Mouse (Mus musculus) neural tube, embryonic 15.5 days (tissue): ENCODE results near the gene Gm28051. TPM values are rescaled to one million over a fixed set of nuclear protein-coding genes. Genes with fewer than 3 reads are reported as not detected.
A peak's percentile ranks its signal among the peaks of the same experiment; 100 is the strongest.

Source experiments
- ATAC-seq: fragments of 200-750 bp; cut with Nextera tagmentation; 2 replicates; pipeline ENCODE4 v1.8.0; 2017; ENCODE audit warnings: mild to moderate bottlenecking, moderate TSS enrichment, moderate library complexity; ENCODE audit not compliant: low FRiP score
- H3K27ac ChIP-seq: fragments of 300-500 bp; sonication (generic); replicated peaks from 2 replicates; pipeline ENCODE4 v1.5.1; 2015; ENCODE audit warnings: mild to moderate bottlenecking, inconsistent platforms
- H3K27me3 ChIP-seq: fragments of 300-500 bp; sonication (generic); replicated peaks from 2 replicates; pipeline ENCODE4 v1.6.1; 2015; ENCODE audit warnings: inconsistent platforms
- H3K36me3 ChIP-seq: fragments of 300-500 bp; sonication (generic); 2 replicates; pipeline ENCODE4 v1.6.1; 2015; ENCODE audit warnings: inconsistent platforms
- H3K4me1 ChIP-seq: fragments of 300-500 bp; sonication (generic); 2 replicates; pipeline ENCODE4 v1.6.1; 2015; ENCODE audit warnings: inconsistent platforms
- H3K4me2 ChIP-seq: fragments of 300-500 bp; sonication (generic); 2 replicates; pipeline ENCODE4 v1.6.1; 2015; ENCODE audit warnings: inconsistent platforms, mild to moderate bottlenecking, moderate library complexity
- H3K4me3 ChIP-seq: fragments of 300-500 bp; sonication (generic); replicated peaks from 2 replicates; pipeline ENCODE4 v1.5.1; 2015; ENCODE audit warnings: mild to moderate bottlenecking, inconsistent platforms
- H3K9ac ChIP-seq: fragments of 300-500 bp; sonication (generic); replicated peaks from 2 replicates; pipeline ENCODE4 v1.6.1; 2015; ENCODE audit warnings: mild to moderate bottlenecking, inconsistent platforms
- H3K9me3 ChIP-seq: fragments of 300-500 bp; sonication (generic); replicated peaks from 2 replicates; pipeline ENCODE4 v1.6.1; 2016; ENCODE audit warnings: inconsistent platforms
- WGBS: fragments of 180-500 bp; shearing (Covaris S2); methylation state at CpG from one replicate; pipeline ENCODE4 v1.1.7; 2015; ENCODE audit warnings: mixed read lengths; 5-methylcytosine and 5-hydroxymethylcytosine counted together
- polyA plus RNA-seq: library from polyadenylated mRNA; unstranded; fragments of >200 nt; fragmentation: Nextera tagmentation; extraction: Ambion mirVana; gene quantifications from 2 replicates; pipeline ENCODE4 v1.2.1, GENCODE M21; 2015

Gm28051 gene
- polyA plus RNA-seq, 1 experiment from 2014 or later, result not detected

- WGBS, result 4% methylated on average over 17 of the region's 17 CpGs
- Histone ChIP-seq H3K36me3 (no peaks in the 10 kb centered on the region), H3K27ac (peak overlapping the region; percentile 94), H3K4me3 (peak overlapping the region; percentile 79), H3K9me3 (no peaks in the 10 kb centered on the region), H3K4me1 (peaks cover 61% of the 10 kb centered on the region), H3K9ac (peak overlapping the region; percentile 79), H3K4me2 (peak overlapping the region; percentile 81), H3K27me3 (no peaks in the 10 kb centered on the region)
- ATAC-seq, result peak; percentile 15; the same call in 1 of the 2 replicates
Measured at GRCm38 (mm10) chr12:102703921-102704408, 53.6 kb downstream of the Gm28051 start.

DNA sequence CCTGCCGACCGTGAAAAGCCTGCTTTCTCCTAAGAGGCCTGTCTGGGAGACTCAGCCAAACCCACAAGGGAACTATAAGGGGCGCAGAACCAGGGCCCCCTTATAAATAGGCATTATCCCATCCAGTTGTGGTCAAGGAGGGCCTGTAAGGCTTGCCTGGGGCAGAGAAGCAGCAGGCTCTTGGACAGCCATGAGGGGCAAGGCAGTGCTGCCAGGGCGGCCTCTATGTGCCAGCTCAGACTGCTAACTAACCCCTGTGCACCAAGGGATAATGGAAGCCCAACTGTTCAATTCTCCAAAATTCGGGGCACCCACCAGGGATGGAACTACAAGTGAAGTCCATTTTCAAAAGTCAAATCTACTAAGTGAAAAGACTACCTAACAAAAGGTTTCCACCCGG lies 54.1 kb downstream of the Gm28051 start:
- Histone ChIP-seq H3K4me3 (peak overlapping the region; percentile 79), H3K4me2 (peak overlapping the region; percentile 81), H3K36me3 (no peaks in the 10 kb centered on the region), H3K4me1 (peaks cover 66% of the 10 kb centered on the region), H3K9me3 (no peaks in the 10 kb centered on the region), H3K27me3 (no peaks in the 10 kb centered on the region), H3K9ac (peak overlapping the region; percentile 79), H3K27ac (peak overlapping the region; percentile 94)
- WGBS, result 24% methylated on average over 6 of the region's 6 CpGs
- ATAC-seq, result no peak

DNA sequence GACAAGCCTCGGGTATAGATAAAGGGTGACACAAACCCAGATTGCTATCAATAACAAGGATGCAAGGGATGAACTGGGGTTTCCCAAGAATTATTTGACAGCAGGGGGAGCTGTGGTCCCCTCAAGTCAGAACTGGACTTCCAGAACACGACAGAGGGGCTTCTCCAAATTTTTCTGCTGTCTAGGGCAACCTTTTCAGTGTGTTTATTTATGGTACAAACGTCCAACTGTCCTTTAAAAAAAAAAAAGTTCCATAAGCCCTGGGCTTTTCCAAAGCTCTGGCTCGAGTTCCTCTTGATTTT lies 54.5 kb downstream of the Gm28051 start:
- H3K27ac ChIP-seq, result peak overlapping the region; percentile 94
- peaks cover 70% of the 10 kb centered on the region for H3K4me1 ChIP-seq
- H3K4me2 ChIP-seq, result peak overlapping the region; percentile 81
- no peaks in the 10 kb centered on the region for H3K27me3 ChIP-seq
- no peaks in the 10 kb centered on the region for H3K36me3 ChIP-seq
- 3% methylated on average over 4 of the region's 4 CpGs for WGBS
- 0 out of 2 replicates have a peak overlapping the region, but pooled peaks have one; percentile 9 for H3K9ac ChIP-seq
- H3K4me3 ChIP-seq, result peak overlapping the region; percentile 79
- no peak for ATAC-seq
- H3K9me3 ChIP-seq, result no peaks in the 10 kb centered on the region

DNA sequence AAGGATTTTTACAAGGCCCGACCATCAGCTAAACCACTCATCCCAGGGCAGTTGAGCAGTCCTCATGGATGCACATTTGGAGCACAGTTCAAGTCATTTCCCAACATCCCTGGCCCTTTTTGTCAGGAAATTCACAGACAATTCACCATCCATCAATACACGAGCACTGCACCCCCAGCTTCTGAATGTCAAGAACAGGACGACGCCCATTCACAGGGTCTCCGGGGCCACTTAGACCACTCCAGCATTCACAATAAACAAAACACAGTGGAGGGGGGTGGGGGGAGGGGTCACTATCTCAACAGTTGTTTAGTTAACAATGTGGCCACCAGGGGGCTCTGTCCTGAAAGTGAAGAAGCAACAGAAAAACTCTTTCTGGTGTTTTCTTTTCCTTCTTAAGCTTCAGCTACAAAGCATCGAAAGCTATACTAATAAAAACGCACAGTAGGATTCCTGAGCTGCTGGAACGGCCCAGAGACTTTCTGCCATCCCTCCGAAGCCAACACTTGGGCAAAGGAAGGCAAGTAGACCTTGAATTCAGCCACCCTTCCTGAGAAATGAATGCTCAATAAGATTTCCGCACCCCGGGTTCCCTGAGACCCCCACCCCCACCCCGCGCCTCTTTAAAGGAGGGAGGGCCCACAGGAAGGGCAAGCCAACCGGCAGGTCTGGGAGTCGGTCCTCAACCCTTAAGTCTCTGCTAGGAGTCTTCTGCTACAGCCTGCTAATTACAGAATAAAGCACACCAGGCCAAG lies 55.0 kb downstream of the Gm28051 start:
- WGBS, result 2% methylated on average over 15 of the region's 15 CpGs
- ATAC-seq, result no peak
- Histone ChIP-seq H3K36me3 (no peaks in the 10 kb centered on the region), H3K4me3 (peak overlapping the region; percentile 79), H3K9me3 (no peaks in the 10 kb centered on the region), H3K27ac (peak overlapping the region; percentile 94), H3K4me1 (peaks cover 75% of the 10 kb centered on the region), H3K4me2 (peak overlapping the region; percentile 81), H3K9ac (0 out of 2 replicates have a peak overlapping the region, but pooled peaks have one; percentile 9), H3K27me3 (no peaks in the 10 kb centered on the region)

DNA sequence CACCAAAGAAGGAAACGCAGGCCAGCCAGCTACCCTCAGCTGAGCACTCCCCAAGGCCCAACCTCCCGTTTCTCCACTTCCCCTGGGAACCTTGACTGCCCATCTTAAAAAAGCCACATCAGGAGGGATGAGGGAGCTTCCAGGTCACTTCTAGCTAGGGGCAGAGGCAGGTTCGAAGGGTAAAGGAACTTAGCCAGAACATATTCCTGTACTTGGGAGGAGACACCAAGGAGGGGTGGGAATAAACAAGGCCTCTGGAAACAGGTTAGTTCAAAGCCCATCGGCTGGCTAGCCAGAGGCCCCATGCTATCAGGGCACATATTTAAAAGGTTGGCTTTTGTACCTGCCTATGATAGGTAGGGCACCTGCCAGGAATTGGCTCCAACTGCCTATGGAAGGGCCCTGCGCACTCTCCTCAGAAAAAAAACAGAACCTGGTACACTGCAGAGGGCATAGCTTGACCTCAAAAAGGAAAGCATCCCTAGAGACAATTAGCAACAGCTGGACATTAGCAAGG lies 55.8 kb downstream of the Gm28051 start:
- H3K4me2 ChIP-seq, result peak overlapping the region; percentile 81
- no peaks in the 10 kb centered on the region for H3K36me3 ChIP-seq
- peaks cover 83% of the 10 kb centered on the region for H3K4me1 ChIP-seq
- H3K27me3 ChIP-seq, result no peaks in the 10 kb centered on the region
- H3K4me3 ChIP-seq, result peak overlapping the region; percentile 79; the same call in 1 of the 2 replicates
- ATAC-seq, result no peak
- no peak overlapping the region for H3K27ac ChIP-seq
- H3K9me3 ChIP-seq, result no peaks in the 10 kb centered on the region
- 88% methylated on average over 5 of the region's 5 CpGs for WGBS
- no peak overlapping the region for H3K9ac ChIP-seq

DNA sequence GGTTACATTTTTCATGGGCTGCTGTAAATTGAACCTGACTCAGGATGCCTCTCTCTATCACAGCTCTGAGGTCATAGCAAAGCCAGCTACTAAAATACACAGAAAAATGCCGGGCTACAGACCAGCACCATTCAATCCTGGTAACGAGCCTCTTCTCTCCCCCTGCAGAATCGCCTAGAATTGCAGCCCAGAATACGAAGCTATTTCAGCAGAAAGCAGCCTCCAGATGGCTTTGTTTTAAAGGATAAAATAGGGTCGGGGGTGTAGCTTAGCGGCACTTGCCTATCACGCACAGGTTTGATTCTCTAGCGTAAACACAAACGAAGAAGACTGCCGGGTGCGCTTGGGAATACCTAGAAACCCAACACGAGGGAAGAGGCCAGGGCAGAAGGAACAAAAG lies 57.1 kb downstream of the Gm28051 start:
- no peak overlapping the region for H3K9ac ChIP-seq
- H3K9me3 ChIP-seq, result no peaks in the 10 kb centered on the region
- H3K36me3 ChIP-seq, result no peaks in the 10 kb centered on the region
- peaks cover 90% of the 10 kb centered on the region for H3K4me1 ChIP-seq
- H3K27ac ChIP-seq, result peak overlapping the region; percentile 56
- H3K4me3 ChIP-seq, result no peak overlapping the region
- no peak overlapping the region for H3K4me2 ChIP-seq
- 51% methylated on average over 12 of the region's 12 CpGs for WGBS
- no peaks in the 10 kb centered on the region for H3K27me3 ChIP-seq
- no peak for ATAC-seq

- no peak for ATAC-seq
- Histone ChIP-seq H3K27ac (no peak overlapping the region), H3K9me3 (no peaks in the 10 kb centered on the region), H3K36me3 (no peaks in the 10 kb centered on the region), H3K9ac (no peak overlapping the region), H3K4me1 (peaks cover 93% of the 10 kb centered on the region), H3K4me2 (no peak overlapping the region), H3K27me3 (no peaks in the 10 kb centered on the region), H3K4me3 (no peak overlapping the region)
- 22% methylated on average over 1 of the region's 1 CpGs for WGBS
Measured at GRCm38 (mm10) chr12:102699156-102699555, 58.4 kb downstream of the Gm28051 start.

DNA sequence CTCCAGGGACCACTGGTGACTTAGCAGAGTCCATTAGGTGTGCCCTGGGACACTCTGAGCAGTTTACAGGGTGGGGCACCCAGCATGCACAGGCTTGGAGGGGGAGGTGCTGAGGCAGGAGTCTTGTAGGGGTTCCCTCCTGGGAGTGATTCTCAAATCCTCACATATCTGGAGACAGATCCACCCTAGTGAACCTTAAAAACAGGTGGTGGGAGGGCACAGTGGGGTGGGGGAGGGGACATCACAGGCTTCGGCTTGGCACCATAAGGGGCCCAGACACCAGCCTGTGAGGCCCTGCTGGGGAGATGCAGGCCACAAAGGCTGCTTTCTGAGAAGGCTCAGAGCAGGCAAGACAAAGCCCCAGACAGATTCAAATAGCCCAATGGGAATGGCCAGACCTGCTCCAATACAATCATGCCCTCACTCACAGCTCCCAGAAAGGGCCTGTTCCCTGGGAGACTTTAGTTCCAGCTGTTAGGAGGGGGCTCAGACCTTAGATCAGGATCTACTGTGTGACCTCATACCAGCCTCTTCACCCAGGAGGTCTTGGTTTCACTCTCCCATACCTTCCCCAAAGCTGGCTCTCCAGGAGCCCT lies 59.4 kb downstream of the Gm28051 start:
- no peaks in the 10 kb centered on the region for H3K36me3 ChIP-seq
- peaks cover 83% of the 10 kb centered on the region for H3K4me1 ChIP-seq
- no peak overlapping the region for H3K4me2 ChIP-seq
- no peak for ATAC-seq
- 13% methylated on average over 1 of the region's 1 CpGs for WGBS
- H3K27me3 ChIP-seq, result no peaks in the 10 kb centered on the region
- no peak overlapping the region for H3K9ac ChIP-seq
- H3K9me3 ChIP-seq, result no peaks in the 10 kb centered on the region
- H3K4me3 ChIP-seq, result no peak overlapping the region
- H3K27ac ChIP-seq, result 0 out of 2 replicates have a peak overlapping the region, but pooled peaks have one; percentile 37

- Histone ChIP-seq H3K4me1 (peaks cover 75% of the 10 kb centered on the region), H3K27ac (no peak overlapping the region), H3K4me3 (no peak overlapping the region), H3K36me3 (no peaks in the 10 kb centered on the region), H3K9ac (0 out of 2 replicates have a peak overlapping the region, but pooled peaks have one; percentile 3), H3K27me3 (no peaks in the 10 kb centered on the region), H3K4me2 (no peak overlapping the region), H3K9me3 (no peaks in the 10 kb centered on the region)
- WGBS, result 81% methylated on average over 7 of the region's 7 CpGs
- no peak for ATAC-seq
Measured at GRCm38 (mm10) chr12:102697381-102697780, 60.2 kb downstream of the Gm28051 start.

- no peaks in the 10 kb centered on the region for H3K9me3 ChIP-seq
- peaks cover 69% of the 10 kb centered on the region for H3K4me1 ChIP-seq
- H3K4me2 ChIP-seq, result no peak overlapping the region
- WGBS, result 86% methylated on average over 14 of the region's 14 CpGs
- no peak overlapping the region for H3K9ac ChIP-seq
- H3K27ac ChIP-seq, result no peak overlapping the region
- no peak for ATAC-seq
- H3K36me3 ChIP-seq, result no peaks in the 10 kb centered on the region
- no peaks in the 10 kb centered on the region for H3K27me3 ChIP-seq
- H3K4me3 ChIP-seq, result no peak overlapping the region
Measured at GRCm38 (mm10) chr12:102696635-102697354, 60.8 kb downstream of the Gm28051 start.

GRCm38 (mm10) chr12:102695369-102696239 lies 62.0 kb downstream of the Gm28051 start:
- WGBS, result 56% methylated on average over 18 of the region's 18 CpGs
- Histone ChIP-seq H3K36me3 (no peaks in the 10 kb centered on the region), H3K9me3 (no peaks in the 10 kb centered on the region), H3K9ac (no peak overlapping the region), H3K4me3 (no peak overlapping the region), H3K27ac (no peak overlapping the region), H3K4me1 (peaks cover 58% of the 10 kb centered on the region), H3K4me2 (no peak overlapping the region), H3K27me3 (no peaks in the 10 kb centered on the region)
- ATAC-seq, result no peak
